Mouse (Mus musculus) midbrain, embryonic 12.5 days (tissue): ENCODE data around the gene Susd1. TPM values are rescaled to one million over a fixed set of nuclear protein-coding genes. Genes with fewer than 3 reads are reported as not detected.

Experiments
- ATAC-seq: fragments of 200-750 bp; cut with Nextera tagmentation; 2 replicates; pipeline ENCODE4 v1.8.0; 2017; ENCODE audit warnings: low read depth, moderate TSS enrichment, moderate library complexity; ENCODE audit not compliant: low FRiP score
- H3K27ac ChIP-seq: fragments of 300-500 bp; sonication (generic); replicated peaks from 2 replicates; pipeline ENCODE4 v1.5.1; 2016; ENCODE audit warnings: mild to moderate bottlenecking
- H3K27me3 ChIP-seq: fragments of 300-500 bp; sonication (generic); 2 replicates; pipeline ENCODE4 v1.6.1; 2016; ENCODE audit warnings: mild to moderate bottlenecking
- H3K36me3 ChIP-seq: fragments of 300-500 bp; sonication (generic); 2 replicates; pipeline ENCODE4 v1.6.1; 2016
- H3K4me1 ChIP-seq: fragments of 300-500 bp; sonication (generic); 2 replicates; pipeline ENCODE4 v1.6.1; 2016
- H3K4me2 ChIP-seq: fragments of 300-500 bp; sonication (generic); replicated peaks from 2 replicates; pipeline ENCODE4 v1.6.1; 2016; ENCODE audit warnings: mild to moderate bottlenecking, moderate library complexity
- H3K4me3 ChIP-seq: fragments of 300-500 bp; sonication (generic); 2 replicates; pipeline ENCODE4 v1.5.1; 2016; ENCODE audit warnings: mild to moderate bottlenecking
- H3K9ac ChIP-seq: fragments of 300-500 bp; sonication (generic); replicated peaks from 2 replicates; pipeline ENCODE4 v1.6.1; 2016; ENCODE audit warnings: mild to moderate bottlenecking, moderate library complexity
- H3K9me3 ChIP-seq: fragments of 300-500 bp; sonication (generic); 2 replicates; pipeline ENCODE4 v1.6.1; 2016; ENCODE audit warnings: mild to moderate bottlenecking
- WGBS: fragments of 180-500 bp; shearing (Covaris S2); methylation state at CpG from one replicate; pipeline ENCODE4 v1.1.7; 2016; 5-methylcytosine and 5-hydroxymethylcytosine counted together
- polyA plus RNA-seq: library from polyadenylated mRNA; unstranded; fragments of >200 nt; fragmentation: Nextera tagmentation; extraction: Ambion mirVana; gene quantifications from 2 replicates; pipeline ENCODE4 v1.2.1, GENCODE M21; 2016

Susd1 gene
- polyA plus RNA-seq, 1 experiment from 2014 or later, result 1.5 TPM

- ATAC-seq, result no peak
- H3K4me2 ChIP-seq, result no peak overlapping the region
- 76% methylated on average over 5 of the region's 5 CpGs for WGBS
- no peaks in the 10 kb centered on the region for H3K9me3 ChIP-seq
- no peaks in the 10 kb centered on the region for H3K36me3 ChIP-seq
- no peak overlapping the region for H3K4me3 ChIP-seq
- no peaks in the 10 kb centered on the region for H3K4me1 ChIP-seq
- H3K27me3 ChIP-seq, result no peaks in the 10 kb centered on the region
- no peak overlapping the region for H3K9ac ChIP-seq
- no peak overlapping the region for H3K27ac ChIP-seq
Measured at GRCm38 (mm10) chr4:59426429-59426828, 12.0 kb downstream of the Susd1 start.

DNA sequence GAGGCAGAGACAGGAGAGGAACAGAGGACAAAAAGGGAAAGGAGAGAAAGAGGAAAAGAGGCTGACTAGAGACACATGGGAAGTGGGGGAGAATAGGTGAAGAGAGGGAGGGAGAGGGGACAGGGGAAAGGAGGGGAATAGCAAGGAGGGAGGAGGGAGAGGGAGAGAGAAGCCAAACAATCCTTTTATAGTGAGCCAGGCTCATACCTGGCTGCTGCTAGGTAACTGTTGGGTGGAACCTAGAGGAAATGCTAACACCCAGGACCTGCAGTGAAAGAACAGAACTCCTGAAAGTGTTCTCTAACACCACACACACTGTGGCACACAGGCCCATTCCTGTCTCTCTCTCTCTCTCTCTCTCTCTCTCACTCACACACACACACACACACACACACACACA, 15.6 kb downstream of the Susd1 start:
- Histone ChIP-seq H3K27me3 (no peaks in the 10 kb centered on the region), H3K27ac (no peak overlapping the region), H3K9me3 (no peaks in the 10 kb centered on the region), H3K36me3 (no peaks in the 10 kb centered on the region), H3K4me2 (no peak overlapping the region), H3K9ac (no peak overlapping the region), H3K4me1 (no peaks in the 10 kb centered on the region), H3K4me3 (no peak overlapping the region)
- no peak for ATAC-seq

- Histone ChIP-seq H3K27ac (no peak overlapping the region), H3K27me3 (no peaks in the 10 kb centered on the region), H3K9ac (no peak overlapping the region), H3K36me3 (no peaks in the 10 kb centered on the region), H3K4me2 (no peak overlapping the region), H3K4me3 (no peak overlapping the region), H3K9me3 (no peaks in the 10 kb centered on the region), H3K4me1 (no peaks in the 10 kb centered on the region)
- WGBS, result 56% methylated on average over 5 of the region's 5 CpGs
- ATAC-seq, result no peak
Measured at GRCm38 (mm10) chr4:59422025-59422783, 16.2 kb downstream of the Susd1 start.

GRCm38 (mm10) chr4:59421369-59421746, 17.1 kb downstream of the Susd1 start:
- 54% methylated on average over 5 of the region's 5 CpGs for WGBS
- Histone ChIP-seq H3K27me3 (no peaks in the 10 kb centered on the region), H3K4me1 (no peaks in the 10 kb centered on the region), H3K36me3 (no peaks in the 10 kb centered on the region), H3K4me3 (no peak overlapping the region), H3K9me3 (no peaks in the 10 kb centered on the region), H3K9ac (no peak overlapping the region), H3K4me2 (no peak overlapping the region), H3K27ac (no peak overlapping the region)
- ATAC-seq, result no peak

DNA sequence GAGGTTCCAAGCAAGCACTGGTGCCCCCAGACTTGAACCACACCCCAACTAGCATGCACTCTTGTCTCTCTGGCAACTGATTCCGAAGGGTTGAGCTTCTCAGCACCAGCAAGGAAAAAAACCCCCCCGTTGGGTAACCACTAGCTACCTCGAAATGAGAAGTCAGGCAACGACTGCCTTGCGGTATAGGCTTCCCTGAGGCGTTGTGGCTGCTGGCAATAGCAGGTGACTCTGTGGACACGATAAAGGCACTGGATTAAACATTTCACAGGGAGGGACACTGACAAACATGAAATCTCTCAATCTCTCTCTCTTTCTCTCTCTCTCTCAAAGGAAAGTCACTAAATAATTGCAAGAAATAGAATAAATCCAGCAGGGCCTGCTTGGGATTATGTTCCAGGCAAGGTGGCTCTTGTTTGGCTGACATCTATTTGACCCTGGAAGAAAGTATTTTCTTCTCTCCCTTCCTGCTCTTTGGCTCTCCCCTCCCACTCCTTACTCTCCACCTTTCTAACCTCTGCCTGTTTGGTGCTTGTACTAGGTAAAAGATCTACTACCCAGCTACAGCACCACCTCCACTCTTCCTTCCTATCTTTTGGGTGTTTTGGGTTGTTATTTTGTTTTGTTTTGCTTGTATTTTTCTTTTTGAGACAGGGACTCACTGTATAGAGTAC, 17.6 kb downstream of the Susd1 start:
- no peaks in the 10 kb centered on the region for H3K27me3 ChIP-seq
- no peak overlapping the region for H3K9ac ChIP-seq
- H3K9me3 ChIP-seq, result no peaks in the 10 kb centered on the region
- no peak for ATAC-seq
- H3K27ac ChIP-seq, result no peak overlapping the region
- no peaks in the 10 kb centered on the region for H3K36me3 ChIP-seq
- no peaks in the 10 kb centered on the region for H3K4me1 ChIP-seq
- no peak overlapping the region for H3K4me2 ChIP-seq
- WGBS, result 86% methylated on average over 7 of the region's 7 CpGs
- no peak overlapping the region for H3K4me3 ChIP-seq

GRCm38 (mm10) chr4:59419211-59419610, 19.2 kb downstream of the Susd1 start:
- H3K27me3 ChIP-seq, result no peaks in the 10 kb centered on the region
- H3K27ac ChIP-seq, result no peak overlapping the region
- no peak for ATAC-seq
- 92% methylated on average over 4 of the region's 4 CpGs for WGBS
- H3K4me1 ChIP-seq, result no peaks in the 10 kb centered on the region
- no peak overlapping the region for H3K4me3 ChIP-seq
- H3K9me3 ChIP-seq, result no peaks in the 10 kb centered on the region
- no peak overlapping the region for H3K4me2 ChIP-seq
- H3K36me3 ChIP-seq, result no peaks in the 10 kb centered on the region
- no peak overlapping the region for H3K9ac ChIP-seq

- H3K36me3 ChIP-seq, result no peaks in the 10 kb centered on the region
- no peak overlapping the region for H3K9ac ChIP-seq
- no peak overlapping the region for H3K27ac ChIP-seq
- 94% methylated on average over 5 of the region's 5 CpGs for WGBS
- no peak overlapping the region for H3K4me3 ChIP-seq
- H3K4me2 ChIP-seq, result no peak overlapping the region
- no peak for ATAC-seq
- no peaks in the 10 kb centered on the region for H3K4me1 ChIP-seq
- H3K9me3 ChIP-seq, result no peaks in the 10 kb centered on the region
- no peaks in the 10 kb centered on the region for H3K27me3 ChIP-seq
Measured at GRCm38 (mm10) chr4:59413428-59413827, 25.0 kb downstream of the Susd1 start.

- Histone ChIP-seq H3K9ac (no peak overlapping the region), H3K4me2 (no peak overlapping the region), H3K9me3 (no peaks in the 10 kb centered on the region), H3K27me3 (no peaks in the 10 kb centered on the region), H3K4me3 (no peak overlapping the region), H3K27ac (no peak overlapping the region), H3K4me1 (no peaks in the 10 kb centered on the region), H3K36me3 (no peaks in the 10 kb centered on the region)
- 88% methylated on average over 9 of the region's 9 CpGs for WGBS
- no peak for ATAC-seq
Measured at GRCm38 (mm10) chr4:59411153-59411552, 27.3 kb downstream of the Susd1 start.

GRCm38 (mm10) chr4:59407766-59408165, 30.7 kb downstream of the Susd1 start:
- H3K4me3 ChIP-seq, result no peak overlapping the region
- ATAC-seq, result no peak
- 81% methylated on average over 4 of the region's 4 CpGs for WGBS
- 0 out of 2 replicates have a peak, but pooled peaks cover 2% of the 10 kb centered on the region for H3K27me3 ChIP-seq
- no peaks in the 10 kb centered on the region for H3K9me3 ChIP-seq
- no peaks in the 10 kb centered on the region for H3K4me1 ChIP-seq
- H3K4me2 ChIP-seq, result no peak overlapping the region
- no peak overlapping the region for H3K9ac ChIP-seq
- no peak overlapping the region for H3K27ac ChIP-seq
- H3K36me3 ChIP-seq, result no peaks in the 10 kb centered on the region

GRCm38 (mm10) chr4:59404375-59404774, 34.1 kb downstream of the Susd1 start:
- 69% methylated on average over 6 of the region's 6 CpGs for WGBS
- no peak overlapping the region for H3K9ac ChIP-seq
- 0 out of 2 replicates have a peak, but pooled peaks cover 2% of the 10 kb centered on the region for H3K27me3 ChIP-seq

GRCm38 (mm10) chr4:59400931-59401330, 37.5 kb downstream of the Susd1 start:
- H3K9ac ChIP-seq, result no peak overlapping the region
- no peaks in the 10 kb centered on the region for H3K9me3 ChIP-seq
- no peaks in the 10 kb centered on the region for H3K36me3 ChIP-seq
- H3K27ac ChIP-seq, result no peak overlapping the region
- no peak overlapping the region for H3K4me3 ChIP-seq
- no peaks in the 10 kb centered on the region for H3K4me1 ChIP-seq
- 0 out of 2 replicates have a peak, but pooled peaks cover 2% of the 10 kb centered on the region for H3K27me3 ChIP-seq
- ATAC-seq, result no peak
- no peak overlapping the region for H3K4me2 ChIP-seq
- WGBS, result 83% methylated on average over 10 of the region's 10 CpGs

More at GRCm38 (mm10) chr4:59404375-59404774, 34.1 kb downstream of the Susd1 start:
- no peaks in the 10 kb centered on the region for H3K36me3 ChIP-seq
- H3K4me1 ChIP-seq, result no peaks in the 10 kb centered on the region
- no peaks in the 10 kb centered on the region for H3K9me3 ChIP-seq
- H3K27ac ChIP-seq, result no peak overlapping the region
- H3K4me2 ChIP-seq, result no peak overlapping the region
- no peak overlapping the region for H3K4me3 ChIP-seq
- no peak for ATAC-seq

- H3K4me1 ChIP-seq, result no peaks in the 10 kb centered on the region
- no peak overlapping the region for H3K4me2 ChIP-seq
- H3K4me3 ChIP-seq, result no peak overlapping the region
- no peak overlapping the region for H3K27ac ChIP-seq
- H3K9me3 ChIP-seq, result no peaks in the 10 kb centered on the region
- H3K27me3 ChIP-seq, result no peaks in the 10 kb centered on the region
- H3K36me3 ChIP-seq, result no peaks in the 10 kb centered on the region
- ATAC-seq, result no peak
- no peak overlapping the region for H3K9ac ChIP-seq
- 80% methylated on average over 4 of the region's 4 CpGs for WGBS
Measured at GRCm38 (mm10) chr4:59399343-59399742, 39.1 kb downstream of the Susd1 start.
